Mouse (Mus musculus) lung, postnatal 36 days (tissue): ENCODE data around the gene Pop4.

Experiments used
- DNase-seq: peaks from one replicate; pipeline ENCODE4 v3.0.0; 2022; ENCODE audit warnings: mixed read lengths

The Pop4 gene

DNA sequence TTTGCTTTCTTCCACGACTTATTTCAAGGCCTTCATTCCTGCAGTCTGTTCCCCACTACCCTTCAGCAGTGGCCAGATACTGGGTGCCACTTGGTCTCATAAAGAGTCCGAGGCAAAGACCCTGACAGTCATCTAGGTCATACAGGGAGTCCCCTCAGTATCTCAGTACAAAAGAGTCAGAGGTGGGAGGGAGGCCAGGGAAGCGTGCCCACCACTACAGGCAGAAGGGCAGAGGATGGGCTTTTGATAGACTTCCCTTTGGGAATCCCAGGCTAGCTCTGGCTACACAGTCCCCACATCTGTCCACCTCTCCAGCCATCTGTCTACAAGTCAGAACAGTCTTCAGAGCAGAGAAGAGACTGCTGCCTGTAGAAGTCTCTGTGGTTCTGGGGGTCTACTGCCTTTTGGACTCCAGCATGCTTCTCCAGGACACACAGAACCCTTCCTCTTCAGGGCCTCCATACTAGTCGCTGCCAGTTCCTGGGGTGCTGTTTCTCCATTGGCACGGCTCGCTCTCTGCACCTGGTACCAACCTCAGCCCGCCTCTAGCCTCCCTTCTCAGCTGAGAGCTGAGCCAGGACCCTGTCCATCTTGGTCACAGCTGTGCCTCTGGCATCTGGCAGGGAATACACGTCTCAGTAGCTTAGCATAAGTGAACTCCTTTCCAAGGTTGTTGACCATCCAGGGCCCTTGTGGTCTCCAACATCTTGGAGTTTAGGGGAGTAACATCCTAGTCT, 52.4 kb downstream of the Pop4 start:
- DNase-seq, result no peak

DNA sequence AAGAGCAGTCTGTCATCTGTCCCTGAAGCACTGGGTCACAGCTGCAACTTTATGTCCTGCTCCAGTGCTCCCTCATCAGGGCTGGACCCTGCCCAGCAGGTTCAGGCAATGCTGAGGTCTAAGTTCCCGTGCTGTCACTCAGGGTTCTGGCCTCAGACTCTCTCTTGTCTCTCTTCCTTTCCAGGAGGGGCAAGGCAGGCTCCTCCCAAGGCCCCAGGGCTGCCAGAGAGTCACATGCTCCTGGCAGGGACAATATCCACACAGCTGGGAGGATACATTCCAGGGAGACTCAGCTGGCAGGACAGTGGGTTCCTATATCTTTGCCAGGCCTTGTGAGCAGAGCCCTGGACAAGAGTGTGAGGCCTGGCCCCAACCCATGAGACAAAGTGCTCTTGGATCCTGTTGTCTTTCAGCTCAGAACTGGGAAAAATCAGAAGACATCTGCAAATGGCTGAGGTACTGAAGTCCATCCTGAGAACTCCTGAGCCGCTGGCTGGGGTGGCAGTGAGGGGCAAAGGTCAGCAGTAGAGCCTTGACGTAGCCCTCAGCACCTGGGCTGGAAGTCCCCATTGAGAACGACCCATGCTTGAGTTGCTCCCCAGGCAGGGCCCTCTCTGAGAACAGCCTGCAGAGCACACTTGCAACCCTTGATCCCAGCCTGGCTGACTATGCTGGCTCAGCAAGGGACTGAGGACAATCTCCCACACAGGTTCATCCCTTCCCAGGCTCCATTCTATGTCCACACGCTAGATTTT, 53.6 kb downstream of the Pop4 start:
- DNase-seq, result peak; percentile 85

DNA sequence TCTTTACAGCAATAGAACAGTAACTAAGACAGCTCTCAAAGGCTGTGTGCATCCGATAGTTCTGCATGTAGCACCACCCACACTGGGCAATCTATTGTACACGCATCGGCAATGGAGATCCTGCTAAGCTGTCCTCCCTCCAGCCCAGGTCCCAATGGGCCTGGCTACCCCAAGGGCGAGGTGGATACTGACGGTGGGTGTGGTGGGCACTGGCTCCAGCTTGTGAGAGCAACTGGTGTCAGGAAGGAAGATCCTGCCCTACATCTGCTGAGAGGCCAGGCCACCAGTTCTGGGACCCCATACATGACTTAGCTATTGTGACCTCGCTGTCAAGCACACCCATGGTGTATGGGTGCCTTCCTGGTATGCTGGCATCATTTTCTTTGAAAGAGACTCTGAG, 55.5 kb downstream of the Pop4 start:
- DNase-seq, result no peak

DNA sequence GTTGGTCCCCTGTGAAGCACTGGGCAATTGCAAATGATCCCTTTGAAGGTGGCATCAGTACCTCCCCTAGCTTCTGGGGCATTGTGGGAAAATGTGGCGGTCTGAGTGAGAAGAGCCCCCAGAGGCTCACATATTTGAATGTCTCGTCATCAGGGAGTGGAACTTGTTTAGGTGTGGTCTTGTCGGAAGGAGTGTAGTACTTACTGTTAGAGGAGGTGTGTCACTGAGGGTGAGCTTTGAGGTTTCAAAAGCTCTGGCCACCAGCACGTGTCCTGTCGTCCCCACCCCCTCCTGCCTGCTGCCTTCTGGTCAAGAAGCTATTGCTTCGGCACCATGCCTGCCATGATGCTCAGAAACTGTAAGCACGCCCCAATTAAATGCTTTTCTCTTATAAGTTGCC, 55.9 kb downstream of the Pop4 start:
- DNase-seq, result no peak

DNA sequence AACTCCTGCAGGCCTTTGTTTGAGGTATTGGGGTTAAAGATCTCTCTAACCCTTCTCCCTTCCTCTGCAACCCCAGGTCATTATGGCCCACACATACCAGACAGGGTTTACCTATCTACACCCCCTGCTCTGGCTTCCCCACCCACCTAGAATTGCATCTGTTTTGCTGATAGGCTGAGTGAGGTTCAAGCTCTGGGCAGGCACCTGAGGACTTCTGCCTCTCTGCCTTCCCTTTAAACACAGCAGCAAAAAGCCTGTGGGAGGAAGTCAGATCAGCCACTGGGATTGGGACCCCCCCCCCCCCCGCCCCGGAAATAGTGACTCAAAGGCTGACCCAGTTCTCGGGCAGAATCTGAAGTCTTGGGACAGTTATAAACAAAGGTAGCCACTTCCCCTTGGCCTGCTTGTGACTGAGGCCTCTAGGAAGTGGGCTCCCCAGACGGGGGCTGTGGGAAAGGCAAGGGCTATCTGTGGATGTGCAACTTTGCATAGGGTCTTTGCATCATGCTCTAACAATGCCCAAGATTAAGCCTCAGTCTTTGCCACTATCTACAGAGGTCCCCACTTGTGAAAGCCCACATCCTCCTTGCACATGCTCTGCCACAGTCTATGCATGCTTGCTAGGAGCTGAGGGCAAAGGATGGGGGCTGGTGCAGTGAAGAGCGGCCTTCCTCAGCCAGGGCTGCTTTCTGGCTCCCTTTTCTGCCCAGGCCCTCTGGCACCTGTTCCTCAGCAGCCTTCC, 56.6 kb downstream of the Pop4 start:
- no peak for DNase-seq

DNA sequence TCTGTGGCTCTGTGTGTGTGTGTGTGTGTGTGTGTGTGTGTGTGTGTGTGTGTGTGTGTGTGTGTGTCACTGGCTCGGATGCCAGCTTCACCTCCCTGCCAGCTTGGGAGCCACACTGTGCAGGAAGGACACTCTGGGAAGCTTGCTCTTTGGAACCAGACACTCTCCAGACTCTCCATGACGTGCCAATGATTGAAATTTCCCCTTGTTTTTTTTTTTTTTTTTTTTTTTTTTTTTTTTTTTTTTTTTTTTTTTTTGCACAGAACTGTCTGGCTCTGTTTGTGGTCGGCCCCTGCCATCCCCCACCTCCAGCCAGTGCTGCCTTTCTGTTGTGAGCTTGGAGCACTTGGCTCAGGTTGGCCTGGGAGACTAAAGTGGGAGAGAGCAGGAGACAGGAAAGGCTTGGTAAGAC, 58.6 kb downstream of the Pop4 start:
- no peak for DNase-seq
